Mouse (Mus musculus): ENCODE measurements at regions not wholly inside any gene's neighbourhood (a gene's known extent, or its start where the extent isn't known, plus 50 kb on each side); places are given as distances from the start of the nearest gene placed in this dataset.

DNA sequence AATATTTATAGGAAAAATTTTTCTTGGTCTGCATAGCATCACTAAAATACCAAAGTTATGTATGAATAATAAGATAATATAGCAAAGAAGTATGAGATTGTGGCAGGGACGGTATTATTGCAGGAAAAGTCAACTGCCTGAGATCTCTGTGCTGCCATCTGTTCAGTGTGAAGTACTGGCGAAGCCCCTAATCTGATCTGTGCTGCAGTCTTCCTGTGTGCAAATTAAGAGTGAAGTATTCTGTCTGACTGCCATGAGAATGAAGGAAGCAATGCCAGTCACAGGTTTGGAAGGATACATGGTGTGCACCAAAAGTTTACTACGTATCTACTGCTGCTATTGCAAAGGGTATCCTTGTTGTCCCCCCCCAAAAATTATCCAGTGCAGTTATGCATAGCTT lies 501.5 kb downstream of the Rab28 start:
- intact Hi-C loops (cut with DNase I) = no loop called here
- no peak for DNase-seq

DNA sequence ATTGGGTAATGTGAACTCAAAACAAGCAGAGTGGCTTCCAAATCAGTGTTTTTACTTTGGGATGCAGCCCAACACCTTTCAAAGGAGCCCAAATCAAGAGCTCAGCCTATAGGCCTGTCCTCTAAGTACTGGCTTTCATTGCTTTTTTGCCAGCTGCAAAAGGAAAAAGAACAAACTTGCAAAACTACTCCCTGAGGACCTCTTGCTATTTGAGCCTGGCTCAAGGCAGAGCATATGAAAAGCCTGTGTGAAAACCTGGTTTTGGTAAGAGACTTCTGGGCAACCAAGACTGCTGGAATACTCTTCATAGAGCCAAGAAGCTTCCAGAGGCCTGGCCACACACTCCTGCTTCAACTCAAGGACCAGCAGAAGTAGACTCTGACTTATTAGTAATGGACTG lies 503.5 kb downstream of the Rab28 start:
- no peak for DNase-seq
- intact Hi-C loops (cut with DNase I) = no loop called here

GRCm38 (mm10) chr5:41187193-41187592 lies 520.8 kb downstream of the Rab28 start:
- intact Hi-C loops (cut with DNase I) = no loop called here
- DNase-seq = no peak

DNA sequence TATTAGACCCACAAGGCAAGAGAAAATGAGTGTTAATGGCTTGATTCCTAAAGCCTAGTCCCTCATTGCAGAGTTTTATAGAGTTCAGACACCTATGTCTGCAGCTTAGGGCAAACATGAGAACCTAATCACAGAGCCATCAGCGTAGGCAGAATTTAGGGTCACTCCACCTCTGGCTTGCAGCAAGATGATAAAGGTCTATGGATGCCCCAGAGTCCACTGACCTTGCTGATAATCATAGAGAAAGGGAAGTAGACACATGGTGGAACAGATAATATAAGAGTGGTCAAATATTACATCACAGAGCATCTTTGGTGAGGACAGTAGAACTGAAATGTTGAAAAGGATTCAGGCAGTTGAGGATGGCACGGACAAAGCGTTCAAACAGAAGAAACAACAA lies 530.7 kb downstream of the Rab28 start:
- intact Hi-C loops (cut with DNase I) = no loop called here
- DNase-seq = no peak

- no peak for DNase-seq
- intact Hi-C loops (cut with DNase I) = no loop called here
Measured at GRCm38 (mm10) chr5:41165870-41166626, 541.9 kb downstream of the Rab28 start.

DNA sequence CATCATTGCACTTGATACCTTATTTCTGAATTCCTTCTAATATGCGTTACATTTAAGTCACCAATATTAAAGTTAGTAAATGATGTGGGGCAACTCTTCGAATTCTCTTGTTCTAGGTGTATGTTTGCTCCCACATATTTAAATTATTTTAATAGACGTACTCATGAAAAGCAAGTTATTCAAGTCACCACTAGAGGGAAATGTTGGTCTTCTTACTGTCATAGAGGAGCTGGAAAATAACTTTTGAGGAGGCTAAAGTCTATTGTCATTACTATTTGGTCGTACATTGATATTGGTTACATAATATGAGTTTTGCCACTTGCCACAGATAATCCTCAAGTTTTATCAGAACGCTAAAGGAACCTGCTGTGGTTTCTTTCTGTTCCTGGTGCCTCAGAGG lies 582.9 kb downstream of the Rab28 start:
- no peak for DNase-seq
- intact Hi-C loops (cut with DNase I) = loop anchor here (1.0 kb wide), 1 partner anchor 643 kb away; no protein-coding TSS in a partner anchor

GRCm38 (mm10) chr5:41117658-41118057 lies 590.3 kb downstream of the Rab28 start:
- no peak for DNase-seq
- intact Hi-C loops (cut with DNase I) = no loop called here

- no peak for DNase-seq
- intact Hi-C loops (cut with DNase I) = no loop called here
Measured at GRCm38 (mm10) chr5:41087773-41088172, 620.2 kb downstream of the Rab28 start.

- intact Hi-C loops (cut with DNase I) = no loop called here
- no peak for DNase-seq
Measured at GRCm38 (mm10) chr5:41076412-41076811, 631.5 kb downstream of the Rab28 start.

DNA sequence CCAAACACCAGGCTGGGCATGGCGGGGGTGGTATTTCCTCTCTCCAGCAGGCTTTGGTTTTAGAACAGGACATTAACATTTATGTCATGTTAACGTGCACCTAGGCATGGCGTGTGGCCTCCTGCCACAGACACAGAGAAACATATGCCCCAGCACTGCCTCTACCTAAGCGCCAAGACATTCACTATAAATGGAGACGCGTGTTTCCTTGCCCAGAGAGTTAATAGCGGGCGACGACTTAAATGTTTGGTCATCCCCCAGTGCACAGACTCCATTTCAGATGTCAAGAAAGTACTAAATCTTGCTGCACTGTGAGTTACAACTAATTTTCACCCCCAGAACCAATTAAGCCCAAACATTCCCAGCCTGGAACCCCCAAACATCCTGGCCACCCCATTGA lies 646.3 kb downstream of the Rab28 start:
- intact Hi-C loops (cut with DNase I) = no loop called here
- DNase-seq = no peak

DNA sequence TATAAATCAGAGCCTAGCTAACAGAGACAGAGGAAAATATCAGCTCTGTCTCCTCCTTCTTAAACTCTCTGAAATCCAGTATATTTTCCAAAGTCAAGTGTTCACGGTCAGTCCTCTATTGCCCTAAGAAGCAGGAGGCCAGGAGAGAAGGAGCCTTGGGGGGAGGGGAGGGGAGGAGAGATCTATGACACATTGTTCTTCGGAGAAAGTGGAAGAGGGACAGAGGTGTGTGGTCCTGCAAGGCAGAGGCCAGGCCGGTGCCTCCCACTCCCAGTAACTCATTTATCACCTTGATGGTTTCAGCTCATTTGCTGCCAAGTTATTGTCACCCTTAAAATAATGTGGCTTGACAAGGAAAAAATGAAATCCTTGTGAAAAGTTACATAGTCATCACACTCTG lies 646.7 kb downstream of the Rab28 start:
- intact Hi-C loops (cut with DNase I) = no loop called here
- no peak for DNase-seq

DNA sequence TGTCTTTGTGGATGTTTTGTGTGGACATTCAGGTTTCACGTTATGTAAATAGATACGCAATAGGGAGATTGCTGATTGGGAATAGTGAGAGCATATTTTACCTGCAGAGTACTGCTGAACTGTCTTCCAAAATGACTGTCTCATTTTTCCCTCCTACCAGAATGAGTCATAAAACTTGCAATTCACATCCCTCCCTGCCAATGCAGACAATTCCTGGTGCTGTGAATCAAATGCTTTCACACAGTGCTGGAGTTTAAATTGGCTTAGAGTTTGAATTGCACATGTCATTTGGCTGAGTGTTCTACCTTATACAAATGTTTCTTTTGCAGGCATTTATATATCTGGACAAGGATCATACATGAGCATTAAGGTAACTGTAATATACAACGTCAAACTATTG lies 649.9 kb downstream of the Rab28 start:
- no peak for DNase-seq
- intact Hi-C loops (cut with DNase I) = no loop called here

DNA sequence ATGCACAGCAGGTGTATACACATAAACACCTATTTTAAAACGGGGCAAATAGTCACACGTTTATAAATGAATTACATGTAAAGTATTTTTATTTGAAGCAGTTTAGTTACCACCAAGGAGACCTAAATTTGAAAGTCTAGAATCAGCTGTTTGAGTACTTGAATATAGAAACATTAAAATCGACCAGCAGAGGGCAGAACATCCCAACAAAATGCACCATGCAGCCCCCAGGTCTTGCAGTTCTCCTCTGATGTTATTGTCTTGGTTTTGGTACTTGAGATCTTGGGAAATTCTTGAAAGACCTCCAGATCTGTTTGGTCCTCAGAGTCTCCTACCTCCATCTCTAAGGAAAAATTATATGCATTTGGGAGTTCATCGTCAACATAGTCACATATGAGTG lies 656.0 kb downstream of the Rab28 start:
- intact Hi-C loops (cut with DNase I) = loop anchor here (2.0 kb wide), 1 partner anchor 717 kb away; no protein-coding TSS in a partner anchor
- DNase-seq = peak in 1 of 2 experiments; percentile 4

- intact Hi-C loops (cut with DNase I) = no loop called here
- DNase-seq = peak in 1 of 2 experiments; percentile 1
Measured at GRCm38 (mm10) chr5:41048515-41048914, 659.4 kb downstream of the Rab28 start.

GRCm38 (mm10) chr5:41045221-41045620 lies 662.7 kb downstream of the Rab28 start:
- no peak for DNase-seq
- intact Hi-C loops (cut with DNase I) = no loop called here

DNA sequence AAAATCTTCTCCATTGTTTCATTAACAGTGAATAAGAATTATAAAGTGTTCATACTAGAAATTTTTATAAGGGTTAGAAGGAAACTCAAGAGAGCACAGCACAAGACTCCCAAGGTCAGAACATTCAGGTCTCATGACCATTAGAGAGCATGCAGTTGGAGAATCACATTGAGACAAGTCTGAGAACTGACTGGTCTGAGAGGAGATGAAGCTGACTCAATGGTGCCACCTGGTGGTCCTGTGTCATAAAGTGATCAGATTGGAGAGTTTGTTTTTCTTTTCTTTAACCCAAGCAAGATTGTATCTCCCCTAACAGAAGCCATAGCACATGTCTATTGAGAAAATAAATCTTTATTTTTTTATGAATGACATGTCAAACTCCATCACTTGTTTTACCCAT lies 663.5 kb downstream of the Rab28 start:
- DNase-seq = peak; percentile 37 to 64
- intact Hi-C loops (cut with DNase I) = no loop called here

- DNase-seq = no peak
- intact Hi-C loops (cut with DNase I) = no loop called here
Measured at GRCm38 (mm10) chr5:41038790-41039189, 669.2 kb downstream of the Rab28 start.

DNA sequence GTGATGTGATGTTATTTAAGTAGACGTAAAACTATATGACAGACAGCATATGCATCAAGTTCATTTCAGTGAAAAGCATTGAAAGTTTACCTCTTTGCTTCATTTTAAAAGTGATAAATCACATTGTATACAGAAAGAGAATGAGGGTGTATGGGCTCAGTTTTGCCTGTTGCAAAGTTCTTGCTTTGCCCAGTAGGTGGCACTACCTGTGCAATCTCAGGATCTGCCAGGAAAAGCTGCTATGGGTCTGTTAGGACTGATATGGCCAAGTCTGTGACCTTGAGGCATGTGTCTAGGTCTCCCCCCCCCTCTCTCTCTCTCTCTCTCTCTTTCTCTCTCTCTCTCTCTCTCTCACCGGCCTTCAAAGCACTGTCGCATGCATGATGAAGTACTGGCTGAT lies 701.3 kb downstream of the Rab28 start:
- DNase-seq = peak in 1 of 2 experiments; percentile 5
- intact Hi-C loops (cut with DNase I) = no loop called here

GRCm38 (mm10) chr5:40986562-40986961 lies 721.4 kb downstream of the Rab28 start:
- intact Hi-C loops (cut with DNase I) = no loop called here
- DNase-seq = no peak

DNA sequence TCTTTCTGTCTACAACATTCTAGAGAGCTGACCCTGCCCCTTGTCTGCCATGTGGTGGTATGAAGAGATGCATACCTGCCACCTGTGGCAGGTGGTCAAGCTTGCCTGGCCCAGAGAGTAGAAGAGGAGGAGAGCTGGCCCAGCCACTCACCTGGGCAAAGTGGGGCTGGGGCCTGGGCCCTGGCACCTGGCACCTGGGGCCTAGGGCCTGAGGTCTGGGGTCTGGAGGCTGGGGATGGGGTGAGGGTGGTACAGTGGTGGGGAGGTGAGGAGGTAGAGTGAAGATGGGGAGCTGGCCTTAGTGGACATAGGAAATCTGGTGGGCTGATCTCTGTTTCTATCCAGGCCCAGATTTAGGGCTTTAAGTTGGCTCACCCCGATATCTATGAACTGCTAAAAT lies 733.1 kb downstream of the Rab28 start:
- intact Hi-C loops (cut with DNase I) = no loop called here
- DNase-seq = no peak

DNA sequence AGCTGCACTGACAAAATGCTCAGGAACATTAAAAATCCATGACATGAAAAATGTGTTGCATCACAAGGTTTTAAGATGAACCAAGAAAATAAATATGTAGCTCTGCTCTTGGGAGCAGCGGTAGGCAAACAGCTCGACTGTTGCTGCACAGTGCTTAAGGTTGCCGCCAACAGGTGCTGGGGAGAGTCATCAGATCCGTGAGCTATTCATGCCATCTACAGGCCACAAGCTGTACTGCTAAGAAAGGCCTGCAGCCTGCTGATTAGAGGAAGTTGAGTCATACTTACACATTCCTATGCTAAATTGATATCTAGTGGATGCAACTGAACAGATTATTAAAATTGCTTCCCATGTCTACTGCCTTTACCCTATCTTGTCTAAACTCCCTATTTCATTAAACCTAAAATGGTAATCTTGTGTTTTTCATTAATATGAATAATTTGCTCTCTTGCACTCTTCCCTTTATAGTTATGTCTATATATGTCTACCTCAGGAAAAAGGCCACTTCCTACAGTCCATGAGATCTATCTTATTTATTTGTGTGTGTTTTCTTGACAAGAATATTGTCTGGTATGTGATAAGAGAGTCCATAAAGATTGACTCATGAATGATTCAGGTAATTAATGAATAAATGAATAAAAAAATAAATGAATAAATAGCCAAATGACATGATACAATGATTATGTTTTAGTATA lies 754.9 kb downstream of the Rab28 start:
- DNase-seq = peak; percentile 29 to 56
- intact Hi-C loops (cut with DNase I) = loop anchor here (5.0 kb wide), 2 partner anchors 671 to 831 kb away; no protein-coding TSS in a partner anchor

GRCm38 (mm10) chr5:40929127-40929526 lies 778.8 kb downstream of the Rab28 start:
- intact Hi-C loops (cut with DNase I) = no loop called here
- no peak for DNase-seq

Measured in heart, postnatal 14 days (tissue).